Mouse (Mus musculus) lung, adult 18-20 months (tissue): Measurements from ENCODE around the gene Gm4969.
"Not testable (repeated sequence)": the region's sequence is repeated elsewhere in the genome, so short reads cannot be mapped to it uniquely, and the experiment has no call there.

Experiments used
- DNase-seq, 2 experiments: peaks; one replicate each; pipeline ENCODE4 v3.0.0; 2022; ENCODE audit warnings: mixed read lengths in 2 of 2

Gm4969 gene

DNA sequence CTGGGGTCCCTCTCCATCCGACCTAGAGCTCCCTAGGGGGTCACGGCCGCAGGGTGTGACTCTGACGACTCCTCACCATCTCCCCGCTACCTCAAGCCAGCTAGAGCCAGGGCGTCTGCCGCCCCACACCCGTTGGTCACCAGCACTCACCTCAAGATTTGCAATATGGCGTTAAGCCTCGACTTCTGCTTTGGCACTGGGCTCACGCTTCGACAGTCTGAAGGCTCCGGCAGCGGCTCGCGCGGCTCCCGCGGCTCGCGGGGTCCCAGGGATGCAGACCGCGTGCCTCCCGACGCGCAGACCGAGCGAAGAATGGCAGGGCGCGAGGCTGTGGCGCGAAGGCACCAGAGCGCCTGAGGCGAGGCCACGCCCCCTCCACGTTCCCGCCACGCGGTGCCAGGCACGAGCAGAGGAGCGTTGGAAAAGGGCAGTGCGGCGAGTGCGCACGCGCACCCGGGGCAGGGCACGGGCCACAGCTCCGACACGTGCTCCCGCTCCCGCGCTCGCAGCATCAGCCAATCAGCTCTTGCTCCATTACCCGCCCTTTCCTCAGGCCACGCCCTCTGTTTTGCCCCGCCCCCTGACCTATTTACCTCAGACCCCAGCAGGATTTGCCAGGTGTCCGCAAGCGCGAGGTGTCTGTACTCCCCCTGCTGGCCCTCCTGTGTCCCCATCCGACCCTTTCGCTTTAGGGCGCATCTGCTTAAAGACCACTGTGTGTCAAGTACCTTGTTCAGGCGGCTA, at the start of gene Gm4969:
TSS of gene Gm4969 (minus strand) at position 341 of the 744 bp plus-strand sequence.
- DNase-seq: peak; percentile 39 to 56

DNA sequence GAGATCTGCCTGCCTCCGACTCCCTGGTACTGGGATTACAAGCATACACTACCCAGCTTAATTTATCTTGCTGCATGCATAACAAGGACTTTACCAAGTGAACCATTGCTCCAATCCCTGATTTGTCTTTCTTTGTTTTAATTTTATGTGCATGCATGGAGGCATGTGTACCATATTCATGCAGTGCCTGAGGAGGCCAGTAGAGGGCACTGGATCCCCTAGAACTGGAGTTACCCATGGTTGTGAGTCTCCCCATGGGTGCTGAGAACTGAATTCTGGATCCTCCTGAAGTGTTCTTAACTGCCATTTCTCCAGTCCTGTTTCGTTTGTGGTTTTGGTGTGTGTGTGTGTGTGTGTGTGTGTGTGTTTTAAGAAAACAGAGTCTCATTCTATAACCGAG, 48.8 kb upstream of the Gm4969 start:
- no peak for DNase-seq

DNA sequence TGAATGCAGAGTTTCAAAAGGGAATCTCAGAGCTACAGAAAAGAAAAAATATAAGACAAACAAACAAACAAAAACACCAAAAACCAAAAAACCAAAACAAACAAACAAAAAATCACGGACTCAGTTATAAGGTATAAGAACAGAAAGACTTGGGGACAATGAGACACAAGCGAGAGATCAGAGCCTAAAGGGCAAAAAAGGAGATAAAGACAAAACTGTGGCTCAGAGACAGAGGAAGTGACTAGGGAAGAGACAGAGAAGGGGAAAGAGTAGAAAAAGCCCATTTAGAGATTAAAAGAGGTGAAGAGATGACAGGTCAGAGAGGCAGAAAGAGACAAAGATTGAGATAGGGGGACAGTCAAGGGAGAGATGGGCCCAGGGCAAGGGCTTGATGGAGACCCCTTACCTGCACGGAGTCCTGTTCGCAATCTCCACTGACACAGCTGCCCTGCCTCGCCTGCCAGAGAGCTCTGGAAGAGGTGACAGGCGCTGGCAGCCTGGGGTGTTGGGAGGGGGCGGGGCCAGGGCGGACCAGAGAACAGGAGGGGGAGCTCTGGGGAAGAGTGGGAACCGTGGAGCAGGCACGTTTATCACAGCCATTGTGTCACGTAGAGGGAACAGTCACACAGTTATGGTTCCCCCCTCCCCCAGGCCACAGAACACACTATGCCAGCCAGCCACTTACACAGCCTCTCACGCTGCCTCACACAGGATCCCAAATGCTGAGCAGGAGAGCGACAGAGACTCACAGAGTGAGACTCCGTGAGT, 47.7 kb upstream of the Gm4969 start, which contains the start of gene Gipr:
TSS of gene Gipr (minus strand) at position 472 of the 768 bp plus-strand sequence.
- no peak for DNase-seq

DNA sequence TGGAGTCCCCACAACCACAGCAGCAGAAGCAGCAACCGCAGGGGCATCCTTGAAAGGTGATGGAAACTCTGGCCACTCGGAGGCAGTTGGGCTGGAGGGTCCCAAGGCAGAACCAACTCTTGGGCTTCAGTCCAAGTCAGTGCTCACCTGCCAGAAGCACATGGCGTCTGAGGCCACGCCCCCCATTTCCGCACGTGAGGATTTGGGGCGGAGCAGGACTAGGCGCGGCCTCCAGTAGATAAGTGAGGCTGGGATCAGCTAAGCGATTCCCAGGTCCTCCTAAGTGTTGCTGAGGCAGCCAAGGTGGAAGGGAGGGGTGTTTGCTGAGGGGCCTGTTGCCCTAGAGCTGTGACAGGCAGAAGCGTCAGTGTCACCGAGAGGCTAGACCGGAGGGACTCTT, 46.8 kb upstream of the Gm4969 start:
- DNase-seq: peak in 1 of 2 experiments; percentile 26

DNA sequence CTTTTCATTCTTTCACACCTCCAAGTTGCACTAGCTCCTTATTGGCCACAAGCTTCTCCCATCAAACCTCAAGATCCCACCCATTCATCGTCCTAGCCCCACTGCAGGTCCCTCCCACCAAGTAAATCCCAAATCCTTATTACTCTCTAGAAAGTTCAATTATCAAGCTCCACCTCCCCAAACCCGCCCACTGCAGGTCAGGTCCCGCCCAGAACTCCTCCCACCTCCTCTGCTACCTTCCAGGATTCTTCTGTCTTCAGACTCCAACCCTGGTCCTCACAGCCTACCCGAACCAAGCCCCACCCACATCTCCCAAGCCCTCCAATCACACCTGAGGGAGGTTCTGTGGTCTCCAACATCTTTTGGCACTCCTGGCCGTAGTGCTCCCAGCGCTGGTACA, 46.0 kb upstream of the Gm4969 start:
- peak; percentile 37 to 51 for DNase-seq

DNA sequence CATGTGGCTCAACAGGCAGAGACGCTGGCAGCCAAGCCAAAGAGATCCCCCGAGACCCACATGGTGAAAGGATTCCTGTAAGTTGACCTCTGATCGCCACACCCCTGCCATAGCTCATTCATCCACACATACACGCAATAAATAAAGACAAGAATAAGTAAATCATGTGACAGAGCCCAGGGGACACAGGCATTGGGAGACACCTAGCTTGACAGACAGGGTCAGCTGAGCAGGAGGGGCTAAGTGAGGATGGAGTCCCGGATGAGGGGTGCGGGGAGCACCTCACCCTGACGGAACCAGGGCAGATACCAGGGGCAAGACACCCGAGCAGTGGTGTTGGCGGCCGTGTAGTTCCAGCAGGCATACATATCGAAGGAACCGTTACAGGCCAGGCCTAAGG, 45.6 kb upstream of the Gm4969 start:
- no peak for DNase-seq

DNA sequence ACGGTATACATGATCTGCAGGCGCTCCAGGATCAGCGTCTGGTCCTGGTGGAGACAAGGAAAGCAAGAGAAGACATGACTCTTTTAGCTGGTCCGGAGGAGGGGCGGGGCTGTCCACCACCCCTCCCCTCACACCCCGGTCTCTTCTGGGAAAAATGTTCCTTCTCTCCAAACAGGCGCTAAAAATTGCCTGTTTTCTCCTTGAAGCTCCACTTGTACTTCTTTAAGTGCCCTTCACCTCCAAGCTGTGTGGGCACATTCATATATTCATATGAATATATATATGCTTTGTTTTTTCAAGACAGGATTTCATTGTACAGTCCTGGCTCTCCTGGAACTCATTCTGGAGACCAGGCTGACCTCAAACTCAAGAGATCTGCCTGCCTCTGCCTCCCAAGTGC, 44.8 kb upstream of the Gm4969 start:
- no peak for DNase-seq

DNA sequence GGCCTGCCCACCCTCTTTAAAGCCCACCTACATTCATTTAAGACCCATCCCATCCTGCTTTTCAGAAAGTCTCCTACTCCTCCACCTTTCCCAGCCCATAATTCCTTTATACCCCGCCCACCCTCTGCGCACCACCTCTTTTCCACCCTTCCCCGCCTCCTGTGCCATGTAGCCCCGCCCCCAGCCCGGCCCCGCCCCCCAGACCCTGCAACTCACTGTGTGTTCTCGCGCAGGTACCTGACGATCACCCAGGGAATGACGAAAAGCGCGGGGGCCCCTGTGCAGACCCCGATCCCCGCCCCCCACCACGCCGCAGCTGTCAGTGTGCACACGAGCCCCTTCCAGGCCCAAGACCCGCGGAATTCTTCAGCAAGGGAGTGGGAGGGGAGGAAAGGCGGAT, 41.9 kb upstream of the Gm4969 start:
- DNase-seq: peak in 1 of 2 experiments; percentile 31

DNA sequence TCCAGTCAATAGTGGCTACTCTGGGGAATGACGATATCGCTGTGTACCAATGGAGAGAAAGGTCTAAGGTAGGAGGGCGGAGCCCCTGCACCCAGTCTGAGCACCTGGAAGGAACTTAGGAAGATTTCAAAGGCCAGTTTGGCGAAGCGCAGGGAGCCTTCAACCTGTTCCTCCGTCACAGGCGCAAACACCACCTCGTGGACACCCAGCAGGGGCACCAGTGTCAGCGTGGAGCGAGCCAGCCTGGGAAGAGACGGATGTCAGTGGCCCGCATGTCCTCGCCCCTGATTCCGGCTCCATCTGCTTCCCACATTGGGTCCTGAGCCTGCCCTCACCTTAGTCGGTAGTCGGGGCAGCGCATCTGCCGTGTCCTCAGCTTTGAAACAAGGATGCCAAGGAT, 41.2 kb upstream of the Gm4969 start:
- no peak for DNase-seq

DNA sequence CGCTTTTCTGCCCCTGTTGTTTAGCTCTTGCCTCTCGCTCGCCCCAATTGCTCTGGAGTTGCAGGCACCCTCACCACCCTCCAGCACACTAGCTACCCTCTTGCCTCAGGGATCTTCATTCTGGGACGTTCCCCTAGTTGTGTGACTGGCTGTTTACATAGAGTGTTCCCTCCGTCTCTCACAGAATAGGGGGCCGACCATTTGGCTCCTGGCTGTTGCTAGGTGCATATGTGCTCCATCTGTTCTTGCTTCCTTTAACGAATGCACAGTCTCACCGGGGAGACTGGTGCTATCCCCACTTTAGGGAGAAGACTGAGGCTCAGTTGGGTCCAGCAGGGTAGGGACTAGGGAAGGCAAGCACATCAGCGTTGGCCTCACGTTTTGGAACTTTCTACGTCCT, 40.4 kb upstream of the Gm4969 start:
- DNase-seq: no peak

DNA sequence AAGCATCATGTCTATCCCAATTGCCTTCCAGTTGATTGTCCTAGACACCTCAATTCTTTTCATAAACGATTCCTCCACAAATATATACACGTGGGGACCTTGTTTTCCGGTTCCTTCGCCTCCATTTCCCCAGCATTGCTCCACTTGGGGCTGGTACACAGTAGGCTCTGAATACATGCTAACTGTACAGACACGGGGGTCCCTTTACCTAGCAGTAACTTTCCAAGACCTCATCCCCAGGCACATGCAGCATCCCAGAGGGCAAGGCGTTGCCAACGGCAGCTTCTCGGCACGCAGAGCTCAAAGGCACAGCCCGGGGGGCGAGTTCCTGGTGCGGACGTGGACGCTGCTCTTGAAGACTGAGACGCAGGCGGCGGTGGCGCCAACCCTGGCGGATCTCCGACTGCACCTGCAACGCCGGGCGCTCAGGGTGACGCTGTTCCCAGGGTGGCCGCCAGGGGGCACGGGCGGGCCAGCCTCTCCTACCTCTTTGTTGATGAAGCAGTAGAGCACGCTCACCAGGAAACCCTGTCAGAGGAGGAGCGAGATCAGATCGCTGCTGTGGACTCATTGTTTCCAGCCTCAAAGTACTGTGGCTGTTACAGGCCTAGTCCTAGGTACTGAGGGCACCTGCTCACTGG, 39.1 kb upstream of the Gm4969 start:
- DNase-seq: peak; percentile 90 to 92

DNA sequence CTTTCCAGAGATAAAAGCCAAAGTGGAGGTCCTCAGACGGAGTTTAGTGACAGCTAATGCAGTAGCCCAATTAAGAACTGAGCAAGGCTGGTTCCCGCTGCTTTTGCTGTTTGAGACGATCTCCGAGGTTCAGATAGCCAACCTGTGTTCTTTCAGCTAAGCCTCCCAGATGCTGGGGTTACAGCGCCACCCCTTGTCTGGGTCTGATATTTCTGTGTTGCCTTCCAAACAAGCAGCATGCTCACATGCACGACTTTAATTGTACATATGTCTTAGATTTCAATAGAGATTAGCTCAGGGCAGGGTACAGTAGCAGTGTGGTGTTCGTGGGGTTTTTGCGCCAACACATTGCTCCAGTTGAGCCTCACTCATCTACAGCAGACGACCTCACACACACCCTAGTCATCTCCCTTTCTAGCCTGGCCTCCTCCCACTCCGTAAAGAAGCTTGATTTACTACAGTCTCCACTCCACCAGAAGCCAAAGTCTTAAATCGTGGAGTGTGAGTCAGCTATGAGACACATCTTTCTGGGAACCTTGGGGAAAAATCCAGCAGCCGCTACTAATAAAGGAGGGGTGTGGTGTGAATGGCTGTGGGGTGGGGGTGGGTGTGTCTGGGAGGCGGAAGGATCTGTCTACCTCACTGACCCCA, 37.8 kb upstream of the Gm4969 start:
- DNase-seq: no peak

DNA sequence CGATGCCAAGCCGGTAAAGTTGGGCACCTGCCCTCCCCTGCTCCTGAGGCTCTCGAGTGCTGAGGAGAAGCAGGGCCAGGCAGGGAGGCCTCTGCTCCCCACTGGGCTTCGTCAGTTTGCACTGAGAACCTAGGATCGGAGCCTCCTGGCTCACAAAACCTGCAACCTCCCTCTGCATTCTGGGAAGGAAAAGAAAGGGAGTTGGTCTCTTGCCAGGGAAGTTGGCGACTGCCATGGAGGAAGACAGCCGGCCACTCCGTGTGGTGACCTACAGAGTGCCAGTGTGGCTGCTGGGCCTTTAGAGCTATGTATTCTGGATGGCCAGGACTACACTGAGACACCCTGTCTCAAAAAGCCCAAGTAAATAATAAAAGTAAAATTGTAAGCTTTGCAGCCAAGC, 36.6 kb upstream of the Gm4969 start:
- DNase-seq: no peak

DNA sequence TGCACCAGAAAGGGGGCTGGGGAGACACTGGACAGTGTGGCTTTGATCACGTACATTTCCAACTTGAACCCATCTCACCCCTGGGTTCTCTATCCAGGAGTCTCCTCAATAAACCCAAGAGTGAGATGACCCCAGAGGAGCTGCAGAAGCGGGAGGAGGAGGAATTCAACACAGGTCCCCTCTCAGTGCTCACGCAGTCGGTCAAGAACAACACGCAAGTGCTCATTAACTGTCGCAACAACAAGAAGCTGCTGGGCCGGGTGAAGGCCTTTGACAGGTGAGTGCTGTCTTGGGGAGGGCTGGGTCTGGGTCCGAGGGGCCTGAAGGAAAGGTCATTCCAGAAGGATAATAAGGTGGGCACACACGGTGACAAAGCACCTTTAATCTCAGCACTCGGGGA, 33.0 kb upstream of the Gm4969 start:
- DNase-seq: not testable (repeated sequence)

DNA sequence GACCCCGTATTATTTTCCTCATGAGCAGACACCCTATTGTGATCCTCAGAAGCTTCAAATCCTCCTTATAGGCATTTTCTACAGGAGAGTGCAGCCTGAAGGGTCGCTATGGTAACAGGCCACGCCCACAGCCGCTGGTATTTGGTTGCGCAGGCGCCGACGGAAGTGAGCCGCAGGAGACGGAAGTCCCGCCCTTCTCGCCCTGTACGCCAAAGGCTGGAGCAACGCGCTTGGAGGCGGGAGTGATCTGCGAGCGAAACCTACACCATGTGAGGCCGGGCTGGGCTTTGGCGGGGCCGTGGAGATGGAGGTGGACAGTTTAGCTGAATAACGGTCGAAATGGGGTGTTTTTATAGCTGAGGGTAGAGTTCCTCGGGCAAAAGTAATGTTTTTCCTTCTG, 31.5 kb upstream of the Gm4969 start, which contains the start of gene Snrpd2:
TSS of gene Snrpd2 (plus strand) at position 97 of the 400 bp plus-strand sequence.
- peak; percentile 95 to 96 for DNase-seq

DNA sequence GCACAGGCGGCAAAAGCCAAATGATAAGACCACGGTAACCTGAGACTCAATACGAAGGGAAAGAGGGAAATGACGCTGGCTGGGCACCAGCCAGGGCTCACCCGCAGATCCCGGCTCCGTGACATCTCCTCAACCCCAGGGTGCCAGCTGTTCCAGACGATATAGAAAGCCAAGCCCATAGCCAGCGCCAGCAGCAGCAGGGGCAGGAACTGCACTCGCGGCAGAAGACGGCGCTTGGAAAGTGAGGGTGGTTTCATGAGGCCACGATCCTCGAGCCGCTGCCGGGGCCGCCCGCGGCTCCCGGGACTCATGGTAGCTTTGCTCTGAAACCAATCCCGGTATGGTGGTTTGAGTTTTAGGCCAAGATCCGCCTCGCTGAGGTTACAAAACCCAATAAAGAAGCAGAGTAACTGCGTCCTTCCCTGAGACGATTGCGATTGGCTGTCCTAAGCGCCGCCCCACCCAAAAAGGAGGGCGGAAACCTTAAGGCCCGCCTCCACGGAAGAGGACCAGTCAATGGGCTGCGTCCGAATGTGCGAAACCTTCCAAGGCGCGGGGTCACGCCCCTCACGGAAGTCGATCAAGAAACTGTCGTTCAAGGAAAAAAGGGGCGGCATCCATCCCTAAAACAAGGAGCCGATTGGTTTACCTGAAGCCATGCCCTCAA, 30.8 kb upstream of the Gm4969 start, which contains the start of gene Qpctl:
TSS of gene Qpctl (minus strand) at position 417 of the 667 bp plus-strand sequence.
- peak; percentile 100 for DNase-seq

DNA sequence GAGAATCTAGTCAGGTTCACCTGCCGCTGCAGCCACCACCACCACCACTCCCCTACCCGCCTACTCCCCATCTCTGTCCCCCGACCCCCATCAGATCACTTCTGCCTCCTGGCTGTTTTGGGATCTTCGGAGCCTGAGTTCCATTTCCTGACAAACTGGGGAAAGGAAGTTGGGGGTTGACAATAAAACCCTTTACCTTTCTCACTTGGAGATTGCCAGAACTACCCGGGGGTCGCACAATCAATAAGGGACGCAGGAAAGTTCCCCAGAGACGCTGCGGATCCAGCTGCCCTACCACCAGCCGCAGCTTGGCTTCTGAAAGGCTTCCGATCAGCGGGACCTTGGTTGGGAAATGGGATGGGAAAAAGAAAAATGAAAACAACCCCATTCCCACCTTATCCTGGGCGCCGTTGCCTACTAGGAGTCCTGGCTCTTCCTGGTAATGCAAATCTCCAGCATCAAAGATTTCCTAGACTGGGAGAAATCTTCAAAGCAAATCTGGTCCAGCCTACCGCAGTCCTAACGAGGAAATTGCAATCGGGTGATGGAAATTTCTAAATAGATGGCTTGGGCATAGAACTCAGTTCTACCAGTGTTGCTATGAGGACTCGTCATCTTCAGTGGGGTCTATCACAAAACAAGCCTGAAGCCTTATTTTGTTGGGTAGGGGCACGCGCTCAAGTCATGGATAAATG, 30.2 kb upstream of the Gm4969 start:
- DNase-seq: no peak

DNA sequence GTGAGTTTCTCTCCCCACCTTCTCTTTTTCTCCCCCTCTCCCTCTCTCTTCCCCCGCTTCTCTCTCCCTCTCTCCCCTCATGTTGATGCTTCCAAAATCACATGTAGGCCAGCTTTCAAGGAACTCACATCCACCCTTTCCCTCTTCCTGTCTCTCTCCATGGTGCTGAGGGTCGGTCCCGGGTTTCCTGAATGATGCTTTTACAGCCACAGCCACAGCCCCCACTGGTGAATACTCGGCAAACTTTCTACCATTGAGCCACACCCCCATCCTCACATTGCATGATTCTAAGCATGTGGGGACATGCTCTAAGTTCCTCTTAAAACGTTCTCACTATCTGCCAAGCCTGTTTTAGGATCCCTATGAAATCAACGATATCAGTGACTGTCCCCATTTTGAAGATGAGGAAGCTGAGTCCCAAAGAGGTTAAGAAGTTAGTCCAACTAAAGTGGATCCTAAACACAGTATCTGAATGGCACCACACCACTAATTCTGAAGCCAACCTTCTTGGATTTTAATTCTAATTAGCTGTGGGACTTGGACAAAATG, 29.4 kb upstream of the Gm4969 start:
- DNase-seq: no peak

DNA sequence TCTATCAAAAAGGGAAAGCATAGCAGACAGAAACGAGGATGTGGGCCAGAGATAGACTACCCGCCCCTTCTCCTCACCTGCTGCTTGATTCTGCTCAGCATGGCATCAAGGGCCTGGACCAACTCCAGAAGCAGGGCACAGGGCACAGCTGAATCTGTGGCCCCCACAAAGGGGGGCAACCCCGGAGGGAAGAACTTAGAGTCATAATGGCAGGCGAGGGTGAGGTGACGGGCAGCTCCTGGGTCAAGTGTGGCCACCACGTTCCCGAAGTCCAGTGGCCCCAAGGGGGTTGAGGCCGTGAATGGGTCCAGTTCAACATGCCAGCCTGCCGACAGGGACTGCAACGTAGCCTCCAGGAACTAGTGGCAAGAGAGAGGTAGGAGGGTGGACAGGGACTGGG, 28.6 kb upstream of the Gm4969 start:
- no peak for DNase-seq

DNA sequence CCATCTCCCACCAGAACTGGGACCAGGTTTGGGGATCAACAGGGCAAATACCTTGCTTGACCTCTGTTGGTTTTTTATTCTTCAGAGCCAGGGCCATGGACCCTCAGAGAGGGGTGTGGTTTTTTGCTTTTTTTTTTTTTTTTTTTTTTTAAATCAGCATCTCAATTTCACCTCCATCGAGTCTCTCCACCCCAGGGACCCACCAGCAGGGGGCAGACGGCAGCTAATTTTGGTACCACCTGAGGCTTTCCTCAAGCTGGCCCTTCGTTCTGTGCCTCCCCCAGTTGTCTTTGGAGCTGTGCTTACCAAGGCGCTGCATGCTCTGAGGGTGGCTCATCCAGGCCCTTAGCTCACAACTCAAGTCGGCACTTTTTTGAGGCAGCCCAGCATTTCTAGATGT, 19.2 kb upstream of the Gm4969 start:
- DNase-seq: peak in 1 of 2 experiments; percentile 45

DNA sequence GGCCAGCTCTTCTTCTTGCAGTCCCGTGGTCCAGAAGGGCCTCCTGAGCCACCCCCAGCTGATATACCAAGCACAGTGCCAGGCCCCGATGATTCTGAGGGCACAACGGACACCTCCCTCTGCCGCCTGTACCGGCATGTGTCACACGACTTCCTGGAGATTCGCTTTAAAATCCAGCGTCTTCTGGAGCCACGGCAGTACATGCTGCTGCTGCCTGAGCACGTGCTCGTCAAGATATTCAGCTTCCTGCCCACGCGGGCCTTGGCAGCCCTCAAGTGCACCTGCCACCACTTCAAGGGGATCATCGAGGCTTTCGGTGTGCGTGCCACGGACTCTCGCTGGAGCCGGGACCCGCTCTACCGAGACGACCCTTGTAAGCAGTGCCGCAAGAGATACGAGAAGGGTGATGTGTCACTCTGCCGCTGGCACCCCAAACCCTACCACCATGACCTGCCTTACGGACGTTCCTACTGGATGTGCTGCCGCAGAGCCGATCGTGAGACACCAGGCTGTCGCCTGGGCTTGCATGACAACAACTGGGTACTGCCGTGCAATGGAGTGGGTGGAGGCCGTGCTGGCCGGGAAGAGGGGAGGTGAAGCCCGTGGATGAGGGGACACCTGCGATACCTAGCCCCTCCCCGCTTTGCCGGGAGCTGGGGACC, 18.6 kb upstream of the Gm4969 start:
- DNase-seq: no peak
